Mouse (Mus musculus) liver, adult 2 months (tissue): ENCODE data around the gene Evx2. TPM values are rescaled to one million over a fixed set of nuclear protein-coding genes. Genes with fewer than 3 reads are reported as not detected.

Experiments used
- DNase-seq: peaks from one replicate; pipeline ENCODE4 v3.0.0-alpha.2; 2011; ENCODE audit warnings: low read depth, low spot score; ENCODE audit errors: extremely low read depth
- H3K27ac ChIP-seq: fragments of 200-500 bp; replicated peaks from 2 replicates; pipeline ENCODE4 v1.5.1; 2012; ENCODE audit warnings: low read depth, mild to moderate bottlenecking, control low read depth, inconsistent platforms, low read length; ENCODE audit not compliant: insufficient read depth
- H3K27me3 ChIP-seq: fragments of 200-500 bp; 2 replicates; pipeline ENCODE4 v1.6.1; 2012; ENCODE audit warnings: mild to moderate bottlenecking, moderate library complexity, low read length, inconsistent platforms; ENCODE audit not compliant: control insufficient read depth, insufficient read depth
- H3K36me3 ChIP-seq: fragments of 200-500 bp; 2 replicates; pipeline ENCODE4 v1.6.1; 2012; ENCODE audit warnings: low read length, inconsistent platforms; ENCODE audit not compliant: control insufficient read depth, insufficient read depth
- H3K4me1 ChIP-seq: fragments of 200-500 bp; 2 replicates; pipeline ENCODE4 v1.6.1; 2011; ENCODE audit warnings: low read length; ENCODE audit not compliant: control insufficient read depth, insufficient read depth
- H3K4me3 ChIP-seq: fragments of 200-500 bp; 2 replicates; pipeline ENCODE4 v1.5.1; 2011; ENCODE audit warnings: low read depth, mild to moderate bottlenecking, control low read depth, low read length, moderate library complexity; ENCODE audit not compliant: insufficient read depth
- H3K79me2 ChIP-seq: fragments of 200-500 bp; 2 replicates; pipeline ENCODE4 v1.6.1; 2012; ENCODE audit warnings: inconsistent platforms, mild to moderate bottlenecking, low read length, moderate library complexity; ENCODE audit not compliant: control insufficient read depth, insufficient read depth
- H3K9ac ChIP-seq: fragments of 200-500 bp; 2 replicates; pipeline ENCODE4 v1.6.1; 2012; ENCODE audit warnings: low read depth, mild to moderate bottlenecking, control low read depth, inconsistent platforms, low read length
- CTCF ChIP-seq: fragments of 200-500 bp; IDR thresholded peaks from 2 replicates; pipeline ENCODE4 v1.5.1; 2011; ENCODE audit warnings: low read depth, low read length, control low read depth
- POLR2A ChIP-seq: fragments of 200-500 bp; IDR thresholded peaks from 2 replicates; pipeline ENCODE4 v1.6.1; 2011; ENCODE audit warnings: low read length, control low read depth; ENCODE audit not compliant: insufficient read depth; ENCODE audit errors: extremely low read depth
- WGBS: fragments of 180-500 bp; shearing (Covaris S2); methylation state at CpG from one replicate; pipeline ENCODE4 v1.1.7; 2018; 5-methylcytosine and 5-hydroxymethylcytosine counted together
- polyA plus RNA-seq: library from polyadenylated mRNA; depleted of rRNA; stranded (reverse); fragments of >200 nt; gene quantifications from 2 replicates; pipeline ENCODE4 v1.2.3, GENCODE M21; 2012
- total RNA-seq: library from RNA; depleted of rRNA; stranded (reverse); fragments of >200 nt; gene quantifications from 2 replicates; pipeline ENCODE4 v1.2.3, GENCODE M21; 2014

The Evx2 gene
- total and polyA plus RNA-seq, 2 experiments = not detected

DNA sequence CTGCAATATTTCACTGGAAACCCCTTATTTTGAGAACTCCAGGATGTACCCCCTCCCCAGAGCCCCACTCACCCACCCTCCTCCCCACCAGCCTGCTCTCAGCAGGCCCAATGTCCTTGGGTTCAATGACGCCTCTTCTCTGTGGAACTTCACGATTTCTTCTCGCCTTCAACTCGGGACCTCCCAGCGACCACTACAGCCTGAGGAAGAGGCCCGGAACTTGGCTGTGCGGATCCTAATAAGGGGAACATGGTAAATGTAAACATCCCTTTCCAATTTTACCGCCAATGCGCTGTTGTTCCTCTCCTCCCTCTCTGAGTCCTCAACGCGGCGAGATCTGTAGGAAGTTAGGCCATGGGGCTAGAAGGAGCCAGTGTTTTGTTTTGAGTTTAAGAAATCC, 24.7 kb upstream of the Evx2 start:
- DNase-seq = no peak
- H3K9ac ChIP-seq = no peak overlapping the region
- WGBS = 4% methylated on average over 12 of the region's 12 CpGs
- H3K4me3 ChIP-seq = no peak overlapping the region
- H3K27me3 ChIP-seq = peaks cover 56% of the 10 kb centered on the region
- no peak overlapping the region for H3K27ac ChIP-seq
- no peaks in the 10 kb centered on the region for H3K79me2 ChIP-seq
- H3K4me1 ChIP-seq = no peaks in the 10 kb centered on the region; the same call in 1 of the 2 replicates
- TF ChIP-seq POLR2A = no peak
- TF ChIP-seq CTCF = no peak
- no peaks in the 10 kb centered on the region for H3K36me3 ChIP-seq

DNA sequence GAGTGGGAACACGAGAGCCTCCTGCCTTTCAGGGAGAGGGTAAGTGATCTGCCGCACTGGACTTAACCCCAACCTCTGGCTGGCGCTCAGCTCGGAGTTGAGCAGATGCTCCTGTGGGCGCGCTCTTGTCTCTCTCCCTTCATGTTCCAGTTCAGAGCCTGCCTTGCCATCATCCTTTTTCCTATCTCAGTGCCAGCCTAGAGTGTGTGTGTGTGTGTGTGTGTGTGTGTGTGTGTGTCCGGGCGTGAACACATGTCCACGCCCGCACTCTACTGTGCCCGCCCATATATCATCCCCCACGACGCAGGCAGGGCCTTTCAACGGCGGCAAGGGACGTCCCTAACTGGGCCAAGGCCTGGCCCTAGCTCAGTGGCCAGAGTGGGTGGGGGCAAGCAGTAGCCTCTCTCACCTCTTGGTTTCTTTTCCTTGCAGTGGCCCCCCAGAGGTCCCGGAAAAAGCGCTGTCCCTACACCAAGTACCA, 24.2 kb upstream of the Evx2 start:
- peaks cover 56% of the 10 kb centered on the region for H3K27me3 ChIP-seq
- H3K9ac ChIP-seq = no peak overlapping the region
- H3K36me3 ChIP-seq = no peaks in the 10 kb centered on the region
- no peak overlapping the region for H3K4me3 ChIP-seq
- no peak overlapping the region for H3K27ac ChIP-seq
- DNase-seq = no peak
- no peaks in the 10 kb centered on the region; the same call in 1 of the 2 replicates for H3K4me1 ChIP-seq
- no peaks in the 10 kb centered on the region for H3K79me2 ChIP-seq
- WGBS = 4% methylated on average over 18 of the region's 18 CpGs
- TF ChIP-seq CTCF = no peak
- TF ChIP-seq POLR2A = no peak

DNA sequence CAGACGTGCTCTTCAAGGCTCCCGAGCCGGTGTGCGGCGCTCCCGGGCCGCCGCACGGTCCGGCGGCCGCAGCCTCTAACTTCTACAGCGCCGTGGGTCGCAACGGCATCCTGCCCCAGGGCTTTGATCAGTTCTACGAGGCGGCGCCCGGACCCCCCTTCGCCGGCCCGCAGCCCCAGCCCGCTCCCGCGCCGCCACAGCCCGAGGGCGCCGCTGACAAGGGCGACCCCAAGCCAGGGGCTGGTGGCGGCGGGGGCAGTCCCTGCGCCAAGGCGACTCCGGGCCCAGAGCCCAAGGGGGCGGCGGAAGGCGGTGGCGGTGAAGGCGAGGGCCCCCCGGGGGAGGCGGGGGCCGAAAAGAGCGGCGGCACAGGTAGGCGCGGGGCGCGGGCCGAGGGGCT, 23.4 kb upstream of the Evx2 start:
- H3K36me3 ChIP-seq = no peaks in the 10 kb centered on the region
- H3K9ac ChIP-seq = no peak overlapping the region
- no peak overlapping the region for H3K27ac ChIP-seq
- TF ChIP-seq POLR2A = no peak
- TF ChIP-seq CTCF = no peak
- H3K4me3 ChIP-seq = no peak overlapping the region
- 3% methylated on average over 44 of the region's 51 CpGs for WGBS
- peaks cover 52% of the 10 kb centered on the region for H3K27me3 ChIP-seq
- H3K4me1 ChIP-seq = no peaks in the 10 kb centered on the region; the same call in 1 of the 2 replicates
- no peaks in the 10 kb centered on the region for H3K79me2 ChIP-seq
- no peak for DNase-seq

DNA sequence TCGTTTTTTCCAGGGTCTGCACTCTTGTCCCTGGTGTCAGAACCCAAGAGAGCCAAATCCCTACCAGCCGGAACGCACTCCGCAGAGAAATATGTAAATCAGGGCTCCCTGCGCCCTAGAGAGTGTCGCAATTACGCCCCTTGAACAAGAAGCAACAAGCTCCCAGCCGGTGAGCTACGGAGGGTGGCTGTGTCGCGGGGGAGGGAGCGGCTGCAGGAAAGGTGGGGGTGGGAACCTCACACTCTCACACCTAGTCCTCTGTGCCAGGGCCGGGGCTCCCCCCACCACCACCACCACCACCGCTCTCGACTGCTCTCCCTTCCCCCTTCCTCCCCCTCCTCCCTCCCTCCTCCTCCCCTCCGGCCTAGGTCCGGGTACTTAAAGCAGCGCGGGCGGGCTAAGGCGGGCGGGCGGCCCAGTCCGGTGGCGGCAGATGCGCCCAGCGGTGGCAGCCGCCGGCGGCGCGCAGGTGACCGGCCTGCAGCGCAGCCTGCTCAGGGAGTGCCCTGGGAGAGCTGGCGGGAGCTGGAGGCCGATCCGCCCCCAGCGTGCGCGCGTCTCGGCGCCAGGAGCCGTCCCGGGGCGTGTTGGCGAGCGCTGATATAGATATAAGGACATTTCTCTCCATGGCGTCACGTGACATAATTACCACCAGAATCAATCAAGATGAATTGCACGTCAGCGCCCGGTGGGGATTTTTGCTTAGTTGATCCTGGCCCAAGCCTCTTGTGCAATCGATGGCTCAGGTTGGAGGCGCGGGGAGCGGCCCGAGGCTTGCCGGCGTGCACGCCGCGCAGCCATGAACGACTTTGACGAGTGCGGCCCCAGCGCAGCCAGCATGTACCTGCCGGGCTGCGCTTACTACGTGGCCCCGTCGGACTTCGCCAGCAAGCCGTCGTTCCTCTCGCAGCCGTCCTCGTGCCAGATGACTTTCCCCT, 22.5 kb upstream of the Evx2 start:
- DNase-seq = no peak
- H3K36me3 ChIP-seq = no peaks in the 10 kb centered on the region
- no peak overlapping the region for H3K27ac ChIP-seq
- 3% methylated on average over 74 of the region's 78 CpGs for WGBS
- H3K79me2 ChIP-seq = no peaks in the 10 kb centered on the region
- H3K9ac ChIP-seq = no peak overlapping the region
- peaks cover 45% of the 10 kb centered on the region for H3K27me3 ChIP-seq
- H3K4me1 ChIP-seq = no peaks in the 10 kb centered on the region; the same call in 1 of the 2 replicates
- no peak overlapping the region for H3K4me3 ChIP-seq
- TF ChIP-seq CTCF (no peak), POLR2A (no peak)

DNA sequence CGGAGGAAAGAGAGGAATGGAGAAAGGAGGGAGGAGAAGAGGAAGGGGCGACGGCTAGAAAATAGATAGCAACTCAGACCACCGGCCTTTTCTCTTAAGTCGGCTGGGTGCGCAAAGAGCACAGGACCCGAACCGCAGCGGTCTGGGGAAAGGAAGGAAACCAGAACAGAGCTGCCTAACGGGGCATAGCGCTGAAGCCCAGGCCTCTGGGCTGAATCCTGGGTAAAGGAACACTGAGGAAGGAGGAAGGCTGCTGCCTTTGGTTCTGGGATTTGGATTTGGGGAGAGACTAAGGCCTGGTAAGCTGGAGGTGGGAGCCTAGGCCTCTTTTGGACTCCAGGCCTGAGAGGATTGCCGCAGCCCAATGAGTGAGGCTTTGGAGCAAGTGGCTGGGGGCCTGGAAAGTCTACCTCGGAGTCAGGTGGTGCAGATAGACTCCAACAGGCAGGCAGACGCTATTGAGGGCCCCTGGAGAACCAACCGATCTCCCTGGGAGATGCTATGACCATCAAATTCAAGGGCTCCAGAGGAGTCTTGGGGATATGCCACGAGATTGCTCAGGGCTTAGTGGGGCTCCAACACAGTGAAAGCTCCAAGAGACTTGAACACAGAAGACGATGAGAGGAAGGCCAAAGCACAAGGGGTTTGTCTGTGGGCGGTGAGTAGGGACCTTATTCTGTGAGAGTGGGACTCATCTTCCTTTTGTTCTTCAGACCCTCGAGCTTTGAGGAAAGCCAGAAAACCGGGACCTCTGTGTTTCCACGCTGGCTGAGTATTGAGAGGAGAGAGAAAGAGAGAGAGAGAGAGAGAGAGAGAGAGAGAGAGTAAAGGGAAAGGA, 21.4 kb upstream of the Evx2 start:
- Histone ChIP-seq H3K36me3 (no peaks in the 10 kb centered on the region), H3K27ac (no peak overlapping the region), H3K79me2 (no peaks in the 10 kb centered on the region), H3K4me1 (no peaks in the 10 kb centered on the region; the same call in 1 of the 2 replicates), H3K27me3 (peaks cover 48% of the 10 kb centered on the region), H3K4me3 (no peak overlapping the region), H3K9ac (no peak overlapping the region)
- WGBS = 4% methylated on average over 21 of the region's 21 CpGs
- TF ChIP-seq POLR2A = no peak
- no peak for TF ChIP-seq CTCF
- DNase-seq = no peak

DNA sequence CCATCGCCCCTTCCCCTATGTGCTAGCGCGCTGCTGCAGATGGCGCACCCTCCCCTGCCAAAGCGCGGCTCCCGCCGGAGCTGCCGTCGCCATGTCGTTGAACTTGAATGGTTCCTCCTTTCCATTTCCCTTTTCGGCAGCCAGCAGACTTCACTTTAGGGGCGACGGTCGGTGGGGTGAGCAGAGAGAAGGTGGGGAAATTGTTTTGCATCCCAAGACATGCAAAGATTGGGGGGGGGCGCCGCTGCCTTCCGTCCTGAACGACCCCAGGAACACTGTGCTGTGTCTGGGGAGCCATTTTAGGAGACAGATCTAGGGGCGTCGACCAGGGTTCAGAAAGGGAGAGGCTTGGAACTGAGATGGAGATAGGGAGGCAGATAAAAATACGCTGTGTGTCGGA, 20.6 kb upstream of the Evx2 start:
- Histone ChIP-seq H3K9ac (no peak overlapping the region), H3K79me2 (no peaks in the 10 kb centered on the region), H3K4me1 (no peaks in the 10 kb centered on the region; the same call in 1 of the 2 replicates), H3K4me3 (no peak overlapping the region), H3K36me3 (no peaks in the 10 kb centered on the region), H3K27ac (no peak overlapping the region), H3K27me3 (peaks cover 49% of the 10 kb centered on the region)
- no peak for DNase-seq
- WGBS = 3% methylated on average over 23 of the region's 23 CpGs
- TF ChIP-seq CTCF (no peak), POLR2A (no peak)
